Mouse (Mus musculus): ENCODE measurements at regions not wholly inside any gene's neighbourhood (a gene's known extent, or its start where the extent isn't known, plus 50 kb on each side); places are given as distances from the start of the nearest gene placed in this dataset.

DNA sequence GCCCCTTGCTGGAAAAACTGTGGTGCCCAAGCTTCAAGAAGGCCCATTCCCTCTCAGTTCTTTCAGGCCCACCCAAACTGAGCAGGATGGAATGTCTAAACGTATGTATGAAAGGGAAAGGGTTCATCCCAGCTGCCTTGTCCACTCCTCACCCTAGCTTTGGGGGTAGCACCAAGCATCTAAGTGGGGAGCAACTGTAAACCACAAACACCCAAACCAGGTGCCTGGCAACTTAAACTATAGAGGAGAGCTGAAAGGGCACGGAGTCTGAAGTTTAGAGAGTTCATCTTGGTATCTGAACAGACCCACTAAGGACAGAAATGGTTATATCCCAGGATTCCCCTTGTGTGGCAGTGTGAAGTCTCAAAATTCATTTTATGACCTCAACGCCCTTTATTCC is 90.1 kb upstream of the Ssbp2 start:
- no peak for DNase-seq (ENCODE audit: low spot score in 2 of 2)

DNA sequence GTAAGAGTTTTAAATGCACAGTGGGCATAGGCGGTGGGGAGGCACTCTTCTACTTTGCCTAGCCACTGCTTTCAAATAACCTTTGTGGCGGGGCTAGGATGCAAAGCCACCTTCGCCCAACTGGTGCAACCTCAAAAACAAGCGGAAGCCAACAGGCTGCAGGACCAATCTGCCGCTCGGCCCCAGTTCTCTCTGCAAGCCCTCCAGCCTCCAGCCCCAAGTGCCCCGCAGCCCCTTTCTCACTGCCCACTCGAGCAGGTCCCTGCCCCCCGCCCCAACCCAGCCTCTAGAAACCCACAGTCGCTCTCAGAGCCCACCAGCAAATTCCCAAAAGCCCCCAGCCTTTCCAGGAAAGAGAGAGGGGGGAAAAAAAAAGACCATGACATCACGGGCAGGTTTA is 89.6 kb upstream of the Ssbp2 start:
- peak; percentile 56 to 61 for DNase-seq (ENCODE audit: low spot score in 2 of 2)

DNA sequence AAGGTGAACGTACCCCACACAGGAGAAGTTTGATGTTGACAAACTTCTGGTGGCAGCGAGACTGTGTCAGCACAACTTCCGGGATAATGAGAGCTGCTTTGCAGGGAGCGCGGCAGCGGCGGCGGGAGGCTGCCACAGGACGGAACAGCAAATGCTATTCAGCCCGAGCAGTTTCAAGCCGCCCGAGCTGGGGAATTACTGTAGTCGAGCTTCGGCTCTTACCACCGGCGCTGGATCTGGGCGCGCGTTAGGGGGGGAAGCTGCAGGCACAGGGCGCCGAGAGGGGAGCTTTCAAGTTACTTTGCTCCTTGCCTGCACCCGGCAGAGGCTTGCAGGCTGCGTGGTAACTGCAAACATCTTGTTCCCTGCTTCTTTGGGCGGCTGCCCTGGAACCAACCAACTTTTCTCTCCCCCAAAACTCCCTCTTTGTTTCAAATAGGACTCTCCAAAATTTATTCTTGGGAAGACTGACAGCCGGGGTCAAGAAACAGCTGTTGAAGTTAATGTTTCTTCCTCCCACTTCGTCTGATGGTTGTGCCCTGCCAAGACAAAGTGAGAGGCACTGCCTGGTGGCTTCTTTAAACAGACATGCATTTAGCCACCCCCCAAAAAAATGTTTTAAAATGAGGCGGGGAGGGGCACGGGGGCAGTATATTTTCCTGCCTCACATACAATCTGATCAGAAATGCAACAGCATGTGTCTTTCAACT is 89.0 kb upstream of the Ssbp2 start:
- DNase-seq (ENCODE audit: low spot score in 2 of 2) = peak; percentile 88 to 90

DNA sequence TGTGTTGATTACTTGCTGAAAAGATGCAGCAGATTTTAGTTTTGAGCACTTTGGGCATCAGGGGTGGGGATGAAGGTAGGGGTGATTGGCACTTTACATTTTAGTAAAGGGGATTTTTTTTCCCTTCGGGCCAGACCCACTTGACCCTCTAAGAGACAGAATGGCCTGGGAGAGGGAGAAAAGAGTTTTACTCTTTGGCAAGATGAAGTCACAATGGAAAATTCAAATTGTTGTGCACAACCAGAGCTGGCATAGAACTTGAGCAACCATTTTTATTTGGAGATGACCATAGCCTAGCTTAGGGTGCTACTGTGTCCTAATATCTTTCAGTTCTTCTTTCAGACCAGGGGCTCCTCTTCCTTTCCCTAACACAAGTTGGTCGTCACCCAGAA is 88.5 kb upstream of the Ssbp2 start:
- no peak for DNase-seq (ENCODE audit: low spot score in 2 of 2)

DNA sequence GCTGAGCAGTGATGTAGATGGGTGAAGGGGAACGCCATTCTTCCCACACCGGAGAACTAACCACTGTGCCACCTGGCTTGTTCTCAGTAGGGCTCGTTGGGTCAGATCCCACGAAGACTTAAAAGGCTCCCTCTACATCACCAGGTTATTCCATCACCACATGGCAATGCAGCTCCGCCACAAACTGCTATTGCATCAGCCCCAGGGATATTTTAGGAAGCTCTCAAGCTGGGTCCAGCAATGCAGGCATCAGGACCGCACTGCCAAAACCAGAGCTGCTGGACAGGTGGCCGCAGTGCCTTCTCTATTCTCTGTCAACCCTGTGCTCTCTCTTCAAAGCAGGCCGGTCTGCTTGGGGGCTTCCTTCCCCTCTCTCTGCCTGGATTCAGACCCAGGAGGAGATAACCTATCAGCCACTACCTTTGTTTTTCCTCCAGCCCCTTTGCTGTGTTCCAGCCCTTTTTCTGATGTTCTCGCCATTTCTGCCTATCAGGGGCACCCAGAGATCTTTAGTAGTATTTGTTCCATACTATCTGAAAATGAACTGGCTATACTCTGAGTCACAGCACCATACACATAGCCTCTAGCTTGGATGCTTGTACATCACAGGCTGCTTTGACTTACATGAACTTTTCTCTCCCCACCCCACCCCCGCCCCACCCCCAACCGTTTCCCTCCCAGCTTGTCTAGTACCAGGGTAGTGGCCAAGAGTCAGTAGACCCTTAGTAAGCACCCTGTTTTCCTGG is 87.8 kb upstream of the Ssbp2 start:
- no peak for DNase-seq (ENCODE audit: low spot score in 2 of 2)

DNA sequence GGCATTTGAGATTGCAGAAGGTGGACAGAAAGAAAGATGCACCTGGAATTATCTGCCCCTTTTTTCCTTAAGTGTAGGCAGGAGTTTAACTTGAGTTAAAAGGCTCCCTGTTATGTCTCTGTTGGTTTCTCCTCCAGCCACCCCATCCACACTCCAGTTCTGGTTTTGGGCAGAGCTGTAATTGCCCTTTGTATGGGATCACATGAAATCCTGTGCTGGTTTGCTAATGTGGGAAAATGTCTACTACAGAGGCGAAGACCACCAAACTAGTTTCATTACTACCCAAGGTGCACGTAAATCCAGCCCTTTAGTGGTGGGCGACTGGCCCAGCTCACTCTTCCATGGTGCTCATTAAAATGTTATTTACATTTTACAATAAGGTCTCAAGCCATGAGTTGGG is 85.9 kb upstream of the Ssbp2 start:
- DNase-seq (ENCODE audit: low spot score in 2 of 2) = no peak

DNA sequence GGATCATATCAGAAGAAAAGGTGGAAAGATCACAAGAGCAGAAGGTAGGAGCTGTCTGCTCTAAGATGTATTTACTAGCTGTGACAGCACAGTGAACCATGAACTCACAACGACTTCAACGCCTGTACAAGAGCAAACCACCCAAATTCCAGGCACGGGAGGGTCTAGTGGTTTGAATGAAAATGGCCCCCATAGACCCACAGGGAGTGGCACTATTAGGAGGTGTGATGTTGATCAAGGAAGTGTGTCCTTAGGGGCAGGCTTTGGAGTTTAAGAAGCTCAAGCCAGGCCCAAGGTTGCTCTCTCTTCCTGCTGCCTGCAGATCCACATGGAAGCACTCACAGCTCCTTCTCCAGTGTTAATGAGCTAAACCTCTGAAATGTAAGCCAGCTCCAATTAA is 83.5 kb upstream of the Ssbp2 start:
- DNase-seq (ENCODE audit: low spot score in 2 of 2) = no peak

DNA sequence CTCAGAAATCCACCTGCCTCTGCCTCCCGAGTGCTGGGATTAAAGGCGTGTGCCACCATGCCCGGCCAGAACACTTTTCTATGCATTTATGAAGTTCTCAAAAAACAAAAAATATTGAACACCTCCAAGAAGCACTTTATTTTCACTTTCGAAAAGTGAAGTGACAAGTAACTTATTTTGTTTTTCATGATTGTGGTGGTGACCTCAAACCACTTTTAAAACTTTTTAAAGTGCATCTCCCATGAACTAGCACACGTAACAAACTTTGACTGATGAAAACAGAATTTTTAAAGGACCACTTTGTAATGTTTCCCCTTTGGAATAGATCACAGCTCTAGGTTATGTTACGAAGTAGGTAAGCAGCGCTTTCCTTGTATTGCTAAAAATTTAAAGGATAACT is 82.7 kb upstream of the Ssbp2 start:
- no peak for DNase-seq (ENCODE audit: low spot score in 2 of 2)

DNA sequence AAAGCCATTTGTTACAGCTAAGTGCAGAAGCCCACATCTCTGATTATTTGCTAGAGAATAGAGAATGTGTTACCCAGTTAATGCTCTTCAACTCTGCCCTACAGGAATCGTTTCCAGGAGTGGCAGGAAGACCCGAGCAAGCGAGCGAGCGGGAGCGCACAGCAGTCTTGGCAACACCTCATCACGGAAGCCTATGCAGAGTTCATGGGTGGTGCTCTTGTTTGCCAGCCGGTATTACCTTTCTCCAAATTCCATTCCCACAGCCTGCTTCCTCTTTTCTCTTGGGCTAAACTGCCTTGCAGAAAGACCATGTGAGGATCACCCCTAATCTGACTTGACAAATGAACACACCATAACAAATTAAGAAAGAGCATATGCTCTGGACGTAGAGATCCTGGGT is 82.1 kb upstream of the Ssbp2 start:
- no peak for DNase-seq (ENCODE audit: low spot score in 2 of 2)

DNA sequence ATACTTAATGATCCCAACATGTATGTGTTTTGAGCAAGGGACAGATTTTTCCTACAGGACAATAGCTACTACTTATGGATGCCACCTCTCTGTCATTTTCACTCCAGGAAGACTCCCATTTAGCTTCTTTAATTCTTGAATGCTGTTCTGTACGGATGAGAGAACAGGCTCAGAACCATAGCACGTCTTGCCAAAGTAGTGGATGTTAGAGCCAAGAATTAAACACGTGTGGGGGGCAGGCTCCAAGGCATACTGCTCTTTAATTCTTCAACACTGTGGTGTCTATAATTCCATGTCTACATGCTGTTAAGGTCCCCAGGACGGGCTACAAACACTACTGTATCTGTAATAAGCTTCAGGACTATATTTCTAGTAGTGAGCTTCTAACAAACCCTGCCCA is 74.7 kb upstream of the Ssbp2 start:
- DNase-seq (ENCODE audit: low spot score in 2 of 2) = no peak

DNA sequence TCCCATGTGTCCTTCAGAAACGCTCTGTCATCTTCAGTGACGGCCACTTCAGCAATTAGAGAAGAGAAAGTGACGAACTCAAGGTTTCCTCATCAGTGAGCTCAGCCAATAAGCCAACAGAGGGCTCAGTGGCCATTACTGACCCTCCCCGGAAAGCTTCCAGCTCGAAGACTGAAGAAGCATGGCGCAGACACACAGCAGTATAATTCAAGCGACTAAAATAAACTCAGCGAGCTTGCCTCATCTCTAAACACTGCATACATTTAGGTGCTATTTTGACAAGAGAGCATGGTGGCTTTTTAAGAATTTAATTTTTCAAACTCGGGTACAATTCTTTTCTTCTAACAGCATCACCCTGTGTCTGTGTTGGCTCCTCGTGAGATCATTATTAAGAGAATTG is 72.2 kb upstream of the Ssbp2 start:
- no peak for DNase-seq (ENCODE audit: low spot score in 2 of 2)

DNA sequence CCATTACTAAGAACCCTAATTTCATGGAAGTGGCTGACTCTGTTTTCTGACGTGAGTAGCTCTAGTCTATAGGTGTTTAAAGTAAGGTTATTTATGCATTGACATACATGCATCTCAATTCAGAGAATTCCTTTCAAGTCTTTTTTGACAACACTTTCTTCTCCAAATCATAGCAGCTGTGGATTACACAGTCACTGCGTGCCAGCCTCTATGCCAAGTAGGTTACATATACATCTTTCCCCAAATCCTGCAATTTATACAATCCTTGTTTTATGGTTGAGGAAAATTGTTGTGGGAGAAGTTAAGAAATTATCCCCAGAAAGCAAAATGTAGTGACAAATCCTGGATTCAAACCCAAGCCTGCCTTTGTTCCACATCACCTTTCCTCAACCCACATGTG is 56.5 kb upstream of the Ssbp2 start:
- DNase-seq (ENCODE audit: low spot score in 2 of 2) = no peak

DNA sequence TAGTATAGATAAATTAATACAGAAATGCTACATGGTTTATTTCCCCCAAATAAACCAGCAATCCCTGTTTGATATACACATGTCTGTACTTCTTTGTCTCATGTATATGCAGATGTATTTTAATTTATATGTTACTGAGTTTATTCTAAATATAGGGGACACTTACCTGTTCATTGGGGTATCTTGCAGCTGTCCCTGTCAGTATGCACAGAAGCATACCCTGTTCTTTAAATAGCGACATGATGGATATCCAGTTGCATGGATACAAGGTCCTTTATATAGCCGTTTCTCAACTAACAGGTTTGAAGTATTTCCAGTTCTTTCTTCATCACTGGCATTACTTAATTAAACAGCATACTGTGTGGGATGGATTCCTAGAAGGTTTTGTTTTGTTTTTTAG is 55.1 kb upstream of the Ssbp2 start:
- DNase-seq (ENCODE audit: low spot score in 2 of 2) = no peak

DNA sequence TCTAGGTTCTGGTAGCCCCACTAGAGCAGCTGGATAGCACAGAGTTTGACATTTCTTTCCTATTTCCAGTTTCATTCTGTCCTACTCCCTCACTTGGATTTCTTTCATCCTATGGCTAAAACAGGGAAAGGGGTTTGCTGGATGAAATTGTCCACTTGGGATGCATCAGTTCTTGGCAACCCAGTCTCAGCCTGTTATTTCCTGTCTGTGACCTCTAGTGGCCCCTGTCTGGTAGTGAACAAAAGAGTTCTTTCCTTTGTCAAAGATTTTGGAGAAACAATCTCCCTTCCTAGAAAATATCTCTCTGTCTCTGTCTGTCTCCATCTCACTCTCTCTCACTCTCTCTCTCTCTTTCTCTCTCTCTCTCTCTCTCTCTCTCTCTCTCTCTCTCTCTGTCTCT is 50.0 kb upstream of the Ssbp2 start:
- no peak for DNase-seq (ENCODE audit: low spot score in 2 of 2)

Measured in spleen, postnatal 36 days (tissue).